Mouse (Mus musculus) bone marrow macrophage, adult 2 months (primary cell): ENCODE results near the gene Ddc. TPM values are rescaled to one million over a fixed set of nuclear protein-coding genes. Genes with fewer than 3 reads are reported as not detected.

ENCODE experiments used
- H3K27ac ChIP-seq: 2 replicates; pipeline ENCODE4 v1.5.1; 2012; ENCODE audit warnings: low read depth, low read length; ENCODE audit not compliant: insufficient read depth
- H3K4me1 ChIP-seq: 2 replicates; pipeline ENCODE4 v1.6.1; 2012; ENCODE audit warnings: low read length; ENCODE audit not compliant: control insufficient read depth, insufficient read depth
- H3K4me3 ChIP-seq: 2 replicates; pipeline ENCODE4 v1.5.1; 2012; ENCODE audit warnings: mild to moderate bottlenecking, low read length, moderate library complexity; ENCODE audit not compliant: insufficient read depth
- CTCF ChIP-seq: IDR thresholded peaks from 2 replicates; pipeline ENCODE4 v1.5.1; 2012; ENCODE audit warnings: low read depth, mild to moderate bottlenecking, low read length, moderate library complexity
- POLR2A ChIP-seq: IDR thresholded peaks from 2 replicates; pipeline ENCODE4 v1.6.1; 2012; ENCODE audit warnings: mild to moderate bottlenecking, low read depth, low read length, borderline replicate concordance
- polyA plus RNA-seq: library from polyadenylated mRNA; stranded (reverse); fragments of >200 nt; gene quantifications from 2 replicates; pipeline ENCODE4 v1.2.4, GENCODE M21; 2012; ENCODE audit not compliant: missing spikeins, insufficient read depth, insufficient read length

Ddc gene
- polyA plus RNA-seq, 1 experiment, result not detected

DNA sequence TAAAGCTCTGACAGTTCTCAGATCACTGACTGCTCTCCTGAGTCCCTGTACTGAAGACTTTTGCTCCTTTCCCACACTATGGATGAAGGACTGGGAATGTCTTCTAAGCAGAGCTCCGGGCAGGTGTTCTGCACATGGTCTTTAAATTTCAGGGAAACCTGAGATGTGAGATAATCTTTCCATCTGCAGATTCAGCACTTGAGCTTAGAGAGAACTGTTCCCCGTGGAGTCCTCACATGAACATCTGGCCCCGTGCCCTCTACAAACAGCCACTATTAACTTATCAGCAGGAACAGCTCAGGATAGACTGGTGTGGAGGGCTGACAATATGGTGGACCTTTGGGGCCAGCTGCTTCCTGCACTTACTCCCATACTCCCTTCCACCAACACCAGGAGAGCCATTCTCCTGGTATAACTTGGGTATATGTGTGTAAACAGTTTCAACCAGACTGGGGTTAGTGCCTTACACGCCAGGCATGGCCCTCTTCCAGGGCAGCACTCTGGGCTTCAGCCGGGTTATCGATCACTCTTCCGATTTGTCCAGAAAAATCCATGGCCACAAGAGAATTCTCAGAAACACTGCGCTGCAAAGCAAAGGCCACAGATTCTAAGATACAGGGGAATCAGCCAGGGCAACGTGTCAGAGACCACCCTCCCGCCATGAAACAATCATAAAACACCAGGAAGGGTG lies 39.5 kb upstream of the Ddc start:
- H3K27ac ChIP-seq, result no peak overlapping the region
- peaks cover 21% of the 10 kb centered on the region for H3K4me1 ChIP-seq
- no peak overlapping the region for H3K4me3 ChIP-seq
- no peak for TF ChIP-seq CTCF
- TF ChIP-seq POLR2A, result no peak

DNA sequence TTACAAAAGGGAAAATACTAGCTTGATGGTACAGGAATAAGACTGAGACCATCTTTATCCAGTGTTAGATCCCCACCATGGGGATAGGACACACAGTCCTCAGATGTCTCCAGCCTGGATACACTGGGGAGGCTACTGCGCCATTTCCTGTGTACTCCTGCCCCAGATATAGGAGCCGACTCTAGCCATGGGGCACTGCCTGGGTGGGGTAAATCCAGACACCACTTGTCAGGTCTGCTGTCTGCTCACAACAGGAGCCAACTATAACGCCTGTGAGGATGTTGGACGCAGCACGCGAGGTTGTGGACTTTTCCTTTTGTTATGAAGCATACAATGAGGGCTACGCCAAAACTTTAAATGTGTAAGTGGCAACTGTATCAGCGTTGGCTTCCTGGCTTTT lies 36.9 kb upstream of the Ddc start:
- H3K4me3 ChIP-seq, result no peak overlapping the region

DNA sequence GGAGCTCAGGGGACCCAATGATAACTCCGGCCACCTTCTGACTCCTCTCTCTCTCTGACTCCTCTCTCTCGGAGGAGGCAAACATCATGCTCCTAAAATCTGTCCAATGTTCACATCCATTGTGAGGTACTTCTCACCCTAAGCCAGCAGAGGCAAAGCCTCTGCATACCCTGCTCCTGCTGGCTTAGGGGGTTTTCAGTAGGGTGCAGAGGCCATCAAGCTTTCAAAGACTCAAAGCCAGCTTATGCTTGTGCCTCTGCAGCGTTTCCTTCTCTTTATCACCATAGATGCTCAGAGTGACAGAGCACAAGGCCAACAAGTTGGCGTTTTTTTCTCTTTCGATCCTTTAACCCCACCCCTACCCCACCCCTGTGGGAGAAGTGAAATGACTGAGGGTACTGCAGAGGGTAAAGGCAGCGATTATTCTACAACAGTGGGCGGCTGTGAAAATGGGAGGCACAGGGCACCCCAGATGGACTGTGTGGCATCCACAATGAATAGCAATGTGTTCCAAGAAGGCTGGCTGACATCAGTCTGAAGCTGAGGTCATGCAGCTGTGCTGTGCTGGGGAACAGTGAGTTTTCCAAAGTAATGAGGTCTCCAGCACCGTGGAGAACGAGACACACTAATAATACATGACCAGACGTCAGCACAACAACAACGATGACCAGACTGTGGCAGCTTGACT lies 34.3 kb upstream of the Ddc start:
- H3K4me3 ChIP-seq, result no peak overlapping the region
- no peaks in the 10 kb centered on the region for H3K4me1 ChIP-seq
- no peak overlapping the region for H3K27ac ChIP-seq
- no peak for TF ChIP-seq POLR2A
- no peak for TF ChIP-seq CTCF

More for the DNA sequence above, 36.9 kb upstream of the Ddc start:
- Histone ChIP-seq H3K27ac (no peak overlapping the region), H3K4me1 (peaks cover 11% of the 10 kb centered on the region)
- TF ChIP-seq POLR2A, result no peak

DNA sequence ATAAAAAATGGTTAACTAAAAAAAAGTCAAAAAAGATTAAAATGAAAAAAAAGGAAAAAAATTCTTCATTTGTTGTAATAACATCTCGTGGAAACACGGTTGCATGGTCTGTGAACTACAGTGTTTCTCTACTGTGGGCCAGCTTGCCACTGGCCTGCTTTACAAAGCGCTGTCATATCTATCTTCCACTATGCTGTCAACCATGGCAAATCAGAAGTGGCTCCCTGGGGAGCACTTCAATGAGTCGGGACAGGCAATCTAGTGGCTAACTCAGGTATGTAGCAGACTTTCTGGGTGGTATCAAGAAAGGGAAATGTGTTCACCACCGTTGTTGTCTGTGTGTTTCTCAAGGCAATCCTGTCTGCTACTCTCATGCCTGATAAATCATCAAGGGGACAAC lies 33.7 kb upstream of the Ddc start:
- Histone ChIP-seq H3K27ac (no peak overlapping the region), H3K4me3 (no peak overlapping the region), H3K4me1 (no peaks in the 10 kb centered on the region)
- no peak for TF ChIP-seq POLR2A

DNA sequence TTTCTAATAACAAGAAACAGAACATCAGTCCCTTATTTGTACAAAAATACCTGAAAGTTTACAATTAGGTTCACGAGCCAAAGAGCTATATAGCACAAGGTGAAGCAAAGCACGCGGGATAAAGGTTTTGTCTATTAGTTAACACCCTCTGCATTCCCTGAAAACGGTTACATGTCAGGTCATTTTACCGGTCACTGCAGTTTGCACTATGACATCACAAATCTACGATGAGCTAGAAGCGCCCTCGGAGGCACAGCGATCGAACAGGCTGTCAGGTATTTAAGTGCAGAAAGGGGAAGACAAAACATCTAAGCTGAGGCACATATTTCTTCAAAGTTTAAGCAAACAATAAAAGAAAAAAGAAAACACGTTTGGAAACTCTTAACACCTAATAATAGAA lies 32.6 kb upstream of the Ddc start:
- Histone ChIP-seq H3K27ac (no peak overlapping the region), H3K4me3 (no peak overlapping the region), H3K4me1 (no peaks in the 10 kb centered on the region)
- no peak for TF ChIP-seq POLR2A
- TF ChIP-seq CTCF, result no peak

DNA sequence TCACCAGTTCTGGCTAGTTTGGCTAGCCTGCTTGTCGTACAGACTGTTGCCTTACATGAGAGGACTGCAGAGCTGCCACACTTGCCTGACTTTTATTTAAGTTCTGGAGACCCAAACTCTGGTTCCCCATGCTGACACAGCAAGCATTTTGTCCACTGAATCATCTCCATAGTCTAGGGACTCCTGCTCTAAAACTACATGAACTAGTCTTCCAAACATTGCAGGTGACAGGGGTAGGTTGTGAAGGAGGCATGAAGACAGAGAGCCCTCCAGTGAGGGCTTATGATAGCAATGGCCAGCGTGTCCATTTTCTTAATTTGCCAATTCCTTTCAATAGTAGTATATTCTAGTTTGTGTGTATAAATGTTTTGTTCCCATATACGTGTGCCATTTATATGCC lies 31.1 kb upstream of the Ddc start:
- TF ChIP-seq CTCF (no peak), POLR2A (no peak)
- H3K4me3 ChIP-seq, result no peak overlapping the region
- H3K4me1 ChIP-seq, result peaks cover under 1% of the 10 kb centered on the region
- H3K27ac ChIP-seq, result no peak overlapping the region

DNA sequence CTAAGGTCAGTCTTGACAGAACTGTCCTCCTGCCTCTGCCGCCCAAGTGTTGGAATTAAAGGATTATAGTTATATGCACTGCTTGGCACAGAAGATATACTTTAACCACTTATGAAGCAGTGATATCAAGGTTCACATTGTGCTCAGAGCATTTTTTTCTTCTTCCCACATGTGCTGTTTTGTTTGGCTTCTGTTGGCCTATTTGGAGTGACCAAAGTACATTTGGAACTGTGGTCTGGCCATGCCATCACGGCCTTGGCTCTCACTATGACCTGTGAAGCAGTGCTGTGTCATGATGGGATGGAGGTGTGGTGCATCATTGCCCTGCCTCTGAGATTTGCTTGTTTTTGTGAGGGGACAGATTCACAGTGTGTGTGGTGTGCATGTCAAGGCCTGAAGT lies 30.6 kb upstream of the Ddc start:
- Histone ChIP-seq H3K27ac (no peak overlapping the region), H3K4me1 (peaks cover 4% of the 10 kb centered on the region), H3K4me3 (no peak overlapping the region)
- TF ChIP-seq CTCF (no peak), POLR2A (no peak)

DNA sequence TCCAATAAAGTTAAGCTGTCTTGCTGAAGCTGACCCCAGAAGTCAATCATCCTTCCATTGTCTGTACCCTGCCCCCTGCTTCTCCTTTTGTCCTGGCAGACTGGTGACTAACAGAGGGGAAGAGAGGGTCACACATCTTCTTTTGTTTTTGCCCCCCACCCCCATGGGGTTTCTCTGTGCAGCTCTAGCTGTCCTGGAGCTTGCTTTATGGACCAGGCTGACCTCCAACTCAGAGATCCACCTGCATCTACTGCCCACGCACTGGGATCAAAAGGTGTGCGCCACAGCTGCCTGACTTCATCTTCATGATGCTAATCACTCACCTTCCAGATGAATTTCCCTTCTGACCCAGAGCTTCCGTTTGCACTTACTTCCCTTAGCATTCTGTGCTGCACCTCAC lies 26.0 kb upstream of the Ddc start:
- TF ChIP-seq CTCF (no peak), POLR2A (no peak)
- H3K27ac ChIP-seq, result no peak overlapping the region
- H3K4me1 ChIP-seq, result peaks cover 8% of the 10 kb centered on the region
- no peak overlapping the region for H3K4me3 ChIP-seq

DNA sequence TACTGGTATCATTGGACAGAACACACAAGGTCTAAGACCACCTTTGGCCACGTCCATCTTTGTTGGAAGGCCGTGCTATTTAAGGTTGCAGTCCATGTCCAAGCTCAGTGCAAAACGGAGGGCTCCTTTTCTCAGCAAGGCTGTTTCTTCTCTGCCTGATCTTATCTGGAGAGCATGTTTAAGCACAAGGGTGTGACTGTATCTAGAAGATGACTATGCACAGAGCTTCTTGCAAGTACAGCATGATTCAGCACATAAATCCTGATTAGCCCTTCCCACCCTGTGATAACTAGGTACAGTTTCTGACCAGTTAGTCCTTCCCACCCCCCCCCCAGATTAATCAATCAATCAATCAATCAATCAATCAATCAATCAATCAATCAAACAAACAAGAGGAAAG lies 25.4 kb upstream of the Ddc start:
- Histone ChIP-seq H3K4me1 (peaks cover 8% of the 10 kb centered on the region), H3K4me3 (no peak overlapping the region), H3K27ac (no peak overlapping the region)
- TF ChIP-seq CTCF (no peak), POLR2A (no peak)

DNA sequence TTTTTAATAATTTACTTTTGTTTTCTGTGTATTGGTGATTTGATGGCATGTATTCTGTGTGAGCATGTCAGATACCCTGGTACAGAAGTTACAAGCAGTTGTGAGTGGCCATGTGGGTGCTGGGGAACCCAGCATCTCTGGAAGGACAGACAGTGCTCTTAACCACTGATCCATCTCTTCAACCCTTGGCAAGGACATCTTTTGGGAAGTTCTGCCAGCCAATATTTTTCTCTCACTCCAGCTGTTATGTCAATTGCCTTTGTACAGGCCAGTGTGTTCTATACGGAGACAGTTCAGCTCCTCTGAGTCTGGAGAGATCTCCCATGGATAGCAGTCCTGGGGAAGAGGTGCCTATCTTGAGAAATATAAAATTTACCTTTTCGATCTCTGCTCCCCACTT lies 24.2 kb upstream of the Ddc start:
- Histone ChIP-seq H3K4me3 (no peak overlapping the region), H3K27ac (no peak overlapping the region), H3K4me1 (peaks cover 8% of the 10 kb centered on the region)
- TF ChIP-seq POLR2A, result no peak
- TF ChIP-seq CTCF, result no peak
